Mouse (Mus musculus) brown adipose tissue, adult 24 weeks (tissue): ENCODE data around the gene Dctn2. TPM values are rescaled to one million over a fixed set of nuclear protein-coding genes. Genes with fewer than 3 reads are reported as not detected.
"Not testable (repeated sequence)": the region's sequence is repeated elsewhere in the genome, so short reads cannot be mapped to it uniquely, and the experiment has no call there.

Experiments
- H3K27ac ChIP-seq: fragments of 200-500 bp; replicated peaks from 2 replicates; pipeline ENCODE4 v1.5.1; 2012; ENCODE audit warnings: low read depth, mild to moderate bottlenecking, low read length
- H3K4me1 ChIP-seq: fragments of 200-500 bp; 2 replicates; pipeline ENCODE4 v1.6.1; 2012; ENCODE audit warnings: low read length, mixed read lengths; ENCODE audit not compliant: control insufficient read depth, insufficient read depth, insufficient read length
- H3K4me3 ChIP-seq: fragments of 200-500 bp; 2 replicates; pipeline ENCODE4 v1.5.1; 2012; ENCODE audit warnings: low read depth, mild to moderate bottlenecking, low read length, moderate library complexity; ENCODE audit not compliant: insufficient read depth
- polyA plus RNA-seq: library from polyadenylated mRNA; stranded (reverse); fragments of >200 nt; gene quantifications from 2 replicates; pipeline ENCODE4 v1.2.4, GENCODE M21; 2012; ENCODE audit not compliant: missing spikeins, insufficient read depth, insufficient read length

The Dctn2 gene
- polyA plus RNA-seq, 1 experiment = 100 TPM

GRCm38 (mm10) chr10:127311476-127312355, 45.5 kb downstream of the Dctn2 start, which contains the start of gene Mars:
Gene Mars, minus strand, starts transcription at chr10:127311786.
- H3K4me1 ChIP-seq = peaks cover 3% of the 10 kb centered on the region; the same call in 1 of the 2 replicates
- peak within 1 kb of the TSS; percentile 84 for H3K27ac ChIP-seq
- H3K4me3 ChIP-seq = peak within 1 kb of the TSS; percentile 77

GRCm38 (mm10) chr10:127312356-127312676, 46.1 kb downstream of the Dctn2 start:
- peak overlapping the region; percentile 65 for H3K4me3 ChIP-seq
- peak overlapping the region; percentile 84 for H3K27ac ChIP-seq

GRCm38 (mm10) chr10:127312858-127313257, 46.7 kb downstream of the Dctn2 start:
- Histone ChIP-seq H3K4me3 (no peak overlapping the region), H3K27ac (peak overlapping the region; percentile 4; the same call in 1 of the 2 replicates), H3K4me1 (peaks cover 3% of the 10 kb centered on the region; the same call in 1 of the 2 replicates)

More at GRCm38 (mm10) chr10:127312356-127312676, 46.1 kb downstream of the Dctn2 start:
- H3K4me1 ChIP-seq = peaks cover 3% of the 10 kb centered on the region; the same call in 1 of the 2 replicates

DNA sequence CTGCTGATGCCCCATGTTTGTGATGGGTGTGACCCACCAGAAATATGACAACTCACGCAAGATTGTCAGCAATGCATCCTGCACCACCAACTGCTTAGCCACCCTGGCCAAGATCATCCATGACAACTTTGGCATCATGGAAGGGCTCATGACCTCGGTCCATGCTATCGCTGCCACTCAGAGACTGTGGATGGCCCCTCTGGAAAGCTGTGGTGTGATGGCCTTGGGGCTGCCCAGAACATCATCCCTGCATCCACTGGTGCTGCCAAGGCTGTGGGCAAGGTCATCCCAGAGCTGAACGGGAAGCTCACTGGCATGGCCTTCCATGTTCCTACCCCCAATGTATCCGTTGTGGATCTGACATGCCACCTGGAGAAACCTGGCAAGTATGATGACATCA, 47.3 kb downstream of the Dctn2 start:
- H3K4me1 ChIP-seq, H3K4me3 ChIP-seq, H3K27ac ChIP-seq: not testable (repeated sequence)

DNA sequence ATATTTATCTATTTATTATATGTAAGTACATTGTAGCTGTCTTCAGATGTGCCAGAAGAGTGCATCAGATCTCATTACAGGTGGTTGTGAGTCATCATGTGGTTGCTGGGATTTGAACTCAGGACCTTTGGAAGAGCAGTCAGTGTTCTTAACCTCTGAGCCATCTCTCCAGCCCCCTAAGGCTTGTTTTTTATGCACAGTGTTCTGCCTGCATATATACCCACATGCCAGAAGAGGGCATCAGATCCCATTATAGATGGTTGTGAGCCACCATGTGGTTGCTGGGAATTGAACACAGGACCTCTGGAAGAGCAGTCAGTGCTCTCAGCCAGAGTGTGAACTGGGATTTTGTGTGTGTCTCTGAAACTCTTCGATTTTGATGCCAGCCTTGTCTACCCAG, 48.8 kb downstream of the Dctn2 start:
- not testable (repeated sequence) for H3K4me3 ChIP-seq, H3K27ac ChIP-seq, H3K4me1 ChIP-seq

DNA sequence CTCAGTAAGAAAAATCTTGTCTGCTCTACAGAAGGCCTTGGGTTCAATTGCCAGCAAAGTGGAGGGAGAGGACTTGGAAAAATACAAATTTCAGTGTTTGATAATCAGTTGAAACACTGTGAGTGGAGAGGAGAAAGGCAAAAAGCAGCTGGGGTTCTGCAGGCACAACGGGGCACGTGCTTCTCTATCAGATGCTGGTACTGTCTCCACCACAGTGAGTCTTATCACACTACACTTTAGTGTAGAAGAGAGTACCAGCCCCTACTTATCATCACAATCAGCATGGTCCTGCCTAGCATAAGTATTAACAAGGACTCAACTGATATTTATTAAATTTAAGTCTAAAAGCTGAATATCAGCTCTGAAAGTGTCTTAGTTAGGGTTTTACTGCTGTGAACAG, 51.1 kb downstream of the Dctn2 start:
- H3K4me1 ChIP-seq = no peaks in the 10 kb centered on the region
- H3K27ac ChIP-seq = no peak overlapping the region
- H3K4me3 ChIP-seq = no peak overlapping the region

DNA sequence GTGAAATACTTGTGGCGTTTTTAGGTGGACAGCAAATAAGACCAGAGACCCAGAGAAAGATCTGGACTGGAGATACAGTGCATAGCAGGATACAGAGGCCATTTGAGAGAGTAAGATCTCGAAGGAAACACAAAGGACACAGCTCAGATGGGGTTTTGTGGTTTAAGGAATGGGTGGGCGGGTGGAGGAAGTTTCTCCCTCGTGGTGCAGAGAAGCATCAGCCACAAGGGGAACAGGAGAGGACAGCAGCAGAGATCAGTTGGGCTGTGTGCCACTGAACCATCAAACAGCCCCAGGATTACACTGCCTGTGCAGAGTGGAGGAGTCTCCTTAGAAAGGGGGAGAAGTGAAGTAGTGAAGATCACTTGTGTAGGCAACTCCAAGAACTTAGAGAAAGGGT, 51.8 kb downstream of the Dctn2 start:
- no peak overlapping the region for H3K27ac ChIP-seq
- H3K4me3 ChIP-seq = no peak overlapping the region
- no peaks in the 10 kb centered on the region for H3K4me1 ChIP-seq

GRCm38 (mm10) chr10:127319969-127320368, 53.8 kb downstream of the Dctn2 start:
- H3K4me3 ChIP-seq = no peak overlapping the region
- no peak overlapping the region for H3K27ac ChIP-seq
- H3K4me1 ChIP-seq = no peaks in the 10 kb centered on the region

GRCm38 (mm10) chr10:127321621-127322020, 55.5 kb downstream of the Dctn2 start, which contains the start of gene Arhgap9:
Gene Arhgap9, plus strand, starts transcription at chr10:127321964.
- H3K4me3 ChIP-seq = peak within 1 kb of the TSS; percentile 37
- H3K27ac ChIP-seq = peak within 1 kb of the TSS; percentile 51; the same call in 1 of the 2 replicates
- no peaks in the 10 kb centered on the region; the same call in 1 of the 2 replicates for H3K4me1 ChIP-seq

GRCm38 (mm10) chr10:127322178-127322577, 56.0 kb downstream of the Dctn2 start:
- no peaks in the 10 kb centered on the region; the same call in 1 of the 2 replicates for H3K4me1 ChIP-seq
- H3K27ac ChIP-seq = no peak overlapping the region
- no peak overlapping the region for H3K4me3 ChIP-seq

DNA sequence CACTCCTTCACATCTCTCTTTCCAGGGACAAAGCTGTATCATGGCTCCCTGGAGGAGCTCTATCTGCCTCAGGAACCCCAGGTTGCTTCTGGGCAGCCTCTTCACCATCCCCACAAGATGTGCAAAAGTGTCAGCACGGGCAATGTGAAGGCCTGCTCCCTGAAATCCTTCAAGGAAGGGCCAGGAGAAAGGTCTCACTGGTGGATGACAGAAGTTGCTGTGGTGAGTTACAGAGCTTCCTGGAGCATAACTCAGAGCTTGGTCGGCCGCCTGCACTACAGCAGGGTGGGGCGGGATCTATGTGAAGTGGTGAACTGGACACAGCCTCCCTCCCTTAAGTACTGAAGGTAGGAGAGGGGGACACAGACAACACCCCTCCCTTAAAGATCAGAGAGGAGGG, 56.5 kb downstream of the Dctn2 start:
- peak overlapping the region; percentile 51 for H3K27ac ChIP-seq

DNA sequence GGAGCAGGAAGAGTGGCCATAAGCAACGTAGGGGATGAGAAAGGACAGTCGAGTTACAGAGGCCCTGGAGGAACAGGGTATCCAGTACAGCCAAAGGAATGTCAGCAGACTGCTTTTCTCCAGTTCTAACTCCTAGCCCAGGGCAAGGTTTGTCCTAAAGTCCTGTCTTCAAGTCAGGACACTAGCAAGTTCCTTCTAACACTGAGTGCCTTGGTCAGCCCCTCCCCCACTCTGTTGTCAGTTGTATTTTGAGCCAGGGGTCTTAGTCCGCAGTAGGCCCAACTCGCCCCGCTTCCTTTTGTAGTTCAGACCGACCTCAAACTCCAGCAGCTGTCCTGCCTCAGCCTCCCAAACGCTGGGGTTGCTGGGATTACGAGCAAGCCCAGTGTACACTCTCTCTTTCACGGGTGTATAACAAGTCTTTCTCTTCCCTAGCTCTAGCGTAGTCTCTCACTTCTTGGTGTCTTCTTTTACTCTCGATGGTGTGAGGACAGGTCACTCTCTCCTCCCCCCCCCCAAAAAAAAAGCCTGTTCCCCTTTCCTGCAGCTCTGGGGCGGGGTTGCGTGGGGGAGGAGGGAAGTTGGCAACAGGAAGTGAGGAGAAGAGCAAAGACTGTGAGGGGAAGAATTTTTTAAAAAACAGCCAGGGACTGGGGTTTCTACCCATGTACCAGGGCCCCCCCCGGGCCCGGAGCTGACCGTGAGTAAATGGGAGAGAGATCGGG, 57.1 kb downstream of the Dctn2 start:
- Histone ChIP-seq H3K27ac (peak overlapping the region; percentile 65), H3K4me3 (peak overlapping the region; percentile 53), H3K4me1 (no peaks in the 10 kb centered on the region; the same call in 1 of the 2 replicates)

More for the DNA sequence above, 56.5 kb downstream of the Dctn2 start:
- peak overlapping the region; percentile 37 for H3K4me3 ChIP-seq
- no peaks in the 10 kb centered on the region; the same call in 1 of the 2 replicates for H3K4me1 ChIP-seq

GRCm38 (mm10) chr10:127324495-127324894, 58.3 kb downstream of the Dctn2 start:
- peak overlapping the region; percentile 53; the same call in 1 of the 2 replicates for H3K4me3 ChIP-seq
- H3K27ac ChIP-seq = no peak overlapping the region

GRCm38 (mm10) chr10:127325454-127326016, 59.4 kb downstream of the Dctn2 start:
- Histone ChIP-seq H3K4me3 (peak overlapping the region; percentile 50; the same call in 1 of the 2 replicates), H3K4me1 (no peaks in the 10 kb centered on the region; the same call in 1 of the 2 replicates), H3K27ac (no peak overlapping the region)

More at GRCm38 (mm10) chr10:127324495-127324894, 58.3 kb downstream of the Dctn2 start:
- no peaks in the 10 kb centered on the region; the same call in 1 of the 2 replicates for H3K4me1 ChIP-seq
